Mouse (Mus musculus) CD4-positive, CD25-positive, alpha-beta regulatory T cell, adult 9 weeks (primary cell): Measurements from ENCODE around the gene Zbtb42. TPM values are rescaled to one million over a fixed set of nuclear protein-coding genes. Genes with fewer than 3 reads are reported as not detected.

Experiments used
- polyA plus RNA-seq: library from polyadenylated mRNA; unstranded; fragments of 100-300 nt; shearing (Covaris generic); gene quantifications from one replicate; pipeline ENCODE4 v1.2.1, GENCODE M21; 2017

The Zbtb42 gene
- 1.3 TPM for polyA plus RNA-seq

DNA sequence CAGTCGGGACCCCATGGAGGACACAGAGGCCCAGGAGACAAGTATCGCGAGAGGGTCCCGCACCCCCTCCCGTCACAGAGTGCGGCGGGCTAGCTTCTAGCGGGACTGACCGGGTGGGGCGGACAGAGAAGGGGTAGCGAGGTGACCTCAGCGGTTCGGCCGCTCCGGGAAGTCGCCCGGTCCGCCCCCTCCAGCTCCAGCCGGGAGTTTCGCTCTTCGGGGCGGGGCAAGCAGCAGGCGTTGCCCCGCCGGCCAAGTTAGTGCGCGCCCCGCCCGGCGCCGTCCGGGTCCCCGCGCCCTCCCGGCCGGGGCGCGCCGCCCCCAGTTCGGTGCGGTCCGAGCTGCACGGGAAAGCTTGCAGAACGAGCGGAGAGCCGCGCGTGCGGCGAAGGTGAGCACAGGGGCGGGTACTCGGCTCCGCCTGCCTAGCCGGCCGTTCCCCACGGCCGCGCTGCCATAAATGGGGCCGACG lies at the start of gene Zbtb42:
TSS of gene Zbtb42 (plus strand) at position 274 of the 472 bp plus-strand sequence.

DNA sequence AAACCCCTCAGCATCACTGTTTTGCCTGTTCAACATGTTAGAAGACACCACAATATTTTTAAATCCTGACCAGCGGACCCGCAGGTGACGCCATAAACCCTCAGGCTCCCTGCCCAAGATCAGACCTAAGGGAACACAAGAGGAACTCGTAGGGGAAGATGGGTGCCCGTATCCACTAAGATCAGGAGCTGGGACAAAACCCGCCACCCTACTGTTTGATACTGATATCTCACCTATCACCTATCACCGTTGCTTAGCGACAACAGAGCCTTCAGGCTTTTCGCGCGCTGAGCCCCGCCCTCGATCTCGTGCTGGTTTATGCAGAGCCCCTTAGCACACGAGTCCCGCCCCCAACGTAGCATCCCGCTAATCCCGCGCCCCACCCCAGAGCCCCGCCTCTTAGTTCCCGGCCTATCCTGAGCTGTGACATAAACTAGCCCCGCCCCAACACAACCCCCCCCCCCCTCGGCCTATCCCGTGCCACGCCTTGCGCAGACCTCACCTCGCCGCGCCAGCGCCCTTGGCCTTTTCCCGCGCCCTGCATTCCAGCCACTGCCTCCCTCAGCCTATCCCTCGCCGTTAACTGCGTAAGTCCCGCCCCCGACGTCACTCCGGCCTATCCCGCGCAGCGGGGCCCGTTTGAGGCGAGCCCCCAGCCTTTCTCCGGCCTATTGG lies 34.3 kb upstream of the Zbtb42 start, which contains the start of gene Siva1:
TSS of gene Siva1 (plus strand) at position 500 of the 675 bp plus-strand sequence.

GRCm38 (mm10) chr12:112674132-112675011 lies 4.3 kb upstream of the Zbtb42 start, which contains the start of gene Akt1:
TSS of gene Akt1 (minus strand) at chr12:112674884.

DNA sequence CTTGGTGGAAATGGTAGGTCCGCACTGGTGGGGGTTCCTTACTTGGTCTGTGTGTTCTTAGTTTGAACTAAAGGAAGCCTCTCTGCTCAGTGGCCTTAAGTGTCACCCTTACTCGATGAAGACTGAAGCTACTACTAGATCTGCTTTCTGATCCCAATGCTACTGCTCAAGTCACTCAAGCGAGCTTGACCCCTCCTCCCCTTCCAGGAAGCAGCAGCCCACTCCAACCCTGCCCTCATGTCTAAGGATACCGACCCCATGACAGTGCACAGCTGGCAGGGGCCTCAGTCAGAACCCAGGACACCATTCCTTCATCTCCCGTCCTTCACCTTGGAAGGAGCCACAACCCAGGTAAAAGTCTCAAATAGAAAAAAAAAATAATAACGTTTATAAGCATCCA lies 41.6 kb downstream of the Zbtb42 start, which contains the start of gene Cep170b:
TSS of gene Cep170b (plus strand) at position 240 of the 400 bp plus-strand sequence.

Other genes with a start within 250 kb of the Zbtb42 start
- not detected for gene A530016L24Rik, start 189.4 kb upstream of the Zbtb42 start, polyA plus RNA-seq
- not detected for gene Tmem179, start 162.1 kb upstream of the Zbtb42 start, polyA plus RNA-seq
- gene Inf2, start 90.0 kb upstream of the Zbtb42 start, polyA plus RNA-seq: 14.0 TPM
- 2.9 TPM for gene Adssl1, start 58.8 kb upstream of the Zbtb42 start, polyA plus RNA-seq
- 43.4 TPM for gene Siva1, start 34.1 kb upstream of the Zbtb42 start, polyA plus RNA-seq
- 7.5 TPM for gene Akt1, start 3.9 kb upstream of the Zbtb42 start, polyA plus RNA-seq
- 2.7 TPM for gene Cep170b, start 41.6 kb downstream of the Zbtb42 start, polyA plus RNA-seq
- gene Pld4, start 81.8 kb downstream of the Zbtb42 start, polyA plus RNA-seq: 2.5 TPM
- gene Ahnak2, start 123.8 kb downstream of the Zbtb42 start, polyA plus RNA-seq: not detected
- gene Clba1, start 130.1 kb downstream of the Zbtb42 start, polyA plus RNA-seq: not detected
- gene Cdca4, start 150.6 kb downstream of the Zbtb42 start, polyA plus RNA-seq: 94.4 TPM
- gene Gpr132, start 189.4 kb downstream of the Zbtb42 start, polyA plus RNA-seq: 45.1 TPM